Comparison of ENCODE assay signal across 1 mouse cellular context in the genomic region with DNA sequence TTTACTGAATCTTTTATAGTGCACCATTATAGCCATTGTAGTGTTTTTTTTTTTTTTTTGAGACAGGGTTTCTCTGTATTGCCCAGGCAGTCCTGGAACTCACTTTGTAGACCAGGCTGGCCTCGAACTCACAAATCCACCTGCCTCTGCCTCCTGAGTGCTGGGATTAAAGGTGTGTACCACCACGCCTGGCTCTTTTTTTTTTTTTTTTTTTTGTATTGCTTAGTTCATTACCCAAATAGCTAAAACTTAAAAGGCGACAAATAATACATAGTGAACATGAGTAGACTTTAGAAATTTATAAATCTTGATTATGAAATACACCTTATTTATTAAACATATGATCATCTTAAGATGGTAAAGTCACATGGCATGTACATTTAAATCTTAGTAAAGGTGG.
TF ChIP-seq lines count a peak whose summit lies in the region.

No protein-coding gene starts in this region.

TF ChIP-seq in CH12.LX, 34 proteins besides CTCF, POLR2A, EP300 and RAD21:
- TF ChIP-seq USF1 (IDR thresholded peaks at IDR 0.05; ENCODE audit: low read depth, low read length) (no peak), ZNF384 (IDR thresholded peaks at IDR 0.05; ENCODE audit: low read depth, low read length) (peak; percentile 78)
